In genomic region chr9:105037847-105038246, GRCm38 (mm10) we compare ENCODE assay signal across 34 mouse cellular contexts.
"Had no signal": no experiment of that assay in that cellular context is flagged by ENCODE, and none has a peak within 500 bp of the region (broad histone marks: within the 10 kb centered on the region; RNA-seq: fewer than 3 reads in every experiment).

No protein-coding gene starts in this region.

- H3K4me3 ChIP-seq: heart, embryonic 12.5 days; heart, embryonic 13.5 days; heart, embryonic 15.5 days; hindbrain, embryonic 10.5 days; hindbrain, embryonic 12.5 days; hindbrain, embryonic 13.5 days; hindbrain, embryonic 15.5 days; intestine, embryonic 15.5 days; kidney, embryonic 15.5 days; layer of hippocampus, adult 2 months; left cerebral cortex, adult 2 months had no signal

- H3K36me3 ChIP-seq: heart, embryonic 12.5 days; heart, embryonic 13.5 days; heart, embryonic 15.5 days; hindbrain, embryonic 10.5 days; hindbrain, embryonic 12.5 days; hindbrain, embryonic 13.5 days; hindbrain, embryonic 15.5 days; intestine, embryonic 15.5 days; kidney, embryonic 15.5 days had no signal

- H3K4me2 ChIP-seq: heart, embryonic 11.5 days; heart, embryonic 12.5 days; heart, embryonic 13.5 days; heart, embryonic 15.5 days; hindbrain, embryonic 12.5 days; hindbrain, embryonic 13.5 days; hindbrain, embryonic 14.5 days; hindbrain, embryonic 15.5 days; intestine, embryonic 15.5 days; kidney, embryonic 15.5 days had no signal

- H3K27me3 ChIP-seq: heart, embryonic 12.5 days; heart, embryonic 13.5 days; heart, embryonic 15.5 days; hindbrain, embryonic 13.5 days; hindbrain, embryonic 15.5 days; intestine, embryonic 15.5 days; kidney, embryonic 15.5 days had no signal

- DNase-seq: heart, postnatal 10 days; heart, postnatal 14 days; heart, postnatal 4 days; kidney, adult 11 months; kidney, adult 18-20 months; kidney, adult 2 months; kidney, adult 8-10 months; kidney, adult 9 months; kidney, postnatal 10 days; kidney, postnatal 14 days; kidney, postnatal 25 days; kidney, postnatal 36 days; kidney, postnatal 4 days; layer of hippocampus, adult 9-11 months; layer of hippocampus, postnatal 36 days had no signal

- H3K4me1 ChIP-seq: heart, embryonic 12.5 days; heart, embryonic 13.5 days; heart, embryonic 15.5 days; hindbrain, embryonic 10.5 days; hindbrain, embryonic 12.5 days; hindbrain, embryonic 13.5 days; hindbrain, embryonic 15.5 days; intestine, embryonic 15.5 days; kidney, embryonic 15.5 days had no signal

- H3K9me3 ChIP-seq: heart, embryonic 13.5 days; heart, embryonic 15.5 days; hindbrain, embryonic 10.5 days; hindbrain, embryonic 12.5 days; hindbrain, embryonic 13.5 days; hindbrain, embryonic 15.5 days; intestine, embryonic 15.5 days; kidney, embryonic 15.5 days had no signal

- H3K9ac ChIP-seq: heart, embryonic 12.5 days; heart, embryonic 13.5 days; heart, embryonic 15.5 days; hindbrain, embryonic 12.5 days; hindbrain, embryonic 13.5 days; hindbrain, embryonic 14.5 days; hindbrain, embryonic 15.5 days; intestine, embryonic 15.5 days; kidney, embryonic 15.5 days had no signal

- H3K27ac ChIP-seq: heart, embryonic 13.5 days; heart, embryonic 15.5 days; hindbrain, embryonic 10.5 days; hindbrain, embryonic 12.5 days; hindbrain, embryonic 13.5 days; hindbrain, embryonic 14.5 days; hindbrain, embryonic 15.5 days; hindbrain, postnatal 0 days; intestine, embryonic 15.5 days; kidney, embryonic 15.5 days; kidney, postnatal 0 days; layer of hippocampus, adult 2 months; left cerebral cortex, adult 2 months had no signal

- ATAC-seq: hindbrain, embryonic 16.5 days; hindbrain, postnatal 0 days; inflammation-experienced regulatory T-cells, adult 6 months; intestine, embryonic 15.5 days; intestine, embryonic 16.5 days; intestine, postnatal 0 days had no signal
